Mouse (Mus musculus) liver, embryonic 14.5 days (tissue): Measurements from ENCODE around the gene Dock9. TPM values are rescaled to one million over a fixed set of nuclear protein-coding genes. Genes with fewer than 3 reads are reported as not detected.

Experiments used
- ATAC-seq: fragments of 200-750 bp; cut with Nextera tagmentation; 2 replicates; pipeline ENCODE4 v1.8.0; 2017; ENCODE audit warnings: moderate number of reproducible peaks, mild to moderate bottlenecking, moderate library complexity; ENCODE audit not compliant: insufficient read depth
- DNase-seq, 3 experiments: peaks; one replicate each; pipeline ENCODE4 v3.0.0-alpha.2; 2012 to 2013; ENCODE audit warnings: low read depth in 3 of 3, low spot score in 3 of 3
- H3K27ac ChIP-seq: fragments of 300-500 bp; sonication (generic); 2 replicates; pipeline ENCODE4 v1.5.1; 2014; ENCODE audit warnings: moderate library complexity, mild to moderate bottlenecking, control low read depth, inconsistent platforms
- H3K27me3 ChIP-seq: fragments of 300-500 bp; sonication (generic); 2 replicates; pipeline ENCODE4 v1.6.1; 2014; ENCODE audit warnings: mild to moderate bottlenecking, low read length, moderate library complexity; ENCODE audit not compliant: control insufficient read depth, insufficient read depth
- H3K36me3 ChIP-seq: fragments of 300-500 bp; sonication (generic); replicated peaks from 2 replicates; pipeline ENCODE4 v1.6.1; 2014; ENCODE audit warnings: low read depth; ENCODE audit not compliant: control insufficient read depth, insufficient read depth
- H3K4me1 ChIP-seq, 2 experiments: fragments of 200-500 bp in 1 of 2; fragments of 300-500 bp in 1 of 2; sonication (generic) in 1 of 2; replicated peaks; 2 replicates each; pipeline ENCODE4 v1.6.1; 2012 to 2014; ENCODE audit warnings: antibody characterized with exemption in 1 of 2, inconsistent platforms in 1 of 2, low read length in 1 of 2; ENCODE audit not compliant: control insufficient read depth in 2 of 2, insufficient read depth in 2 of 2
- H3K4me2 ChIP-seq: fragments of 300-500 bp; sonication (generic); 2 replicates; pipeline ENCODE4 v1.6.1; 2014; ENCODE audit warnings: low read depth, mild to moderate bottlenecking, control low read depth, moderate library complexity
- H3K4me3 ChIP-seq, 2 experiments: fragments of 200-500 bp in 1 of 2; fragments of 300-500 bp in 1 of 2; sonication (generic) in 1 of 2; 2 replicates each; pipeline ENCODE4 v1.5.1; 2012 to 2014; ENCODE audit warnings: low read depth in 2 of 2, low read length in 2 of 2, mild to moderate bottlenecking in 2 of 2, control low read depth in 1 of 2, inconsistent platforms in 1 of 2, moderate library complexity in 1 of 2; ENCODE audit not compliant: insufficient read depth in 1 of 2
- H3K9ac ChIP-seq: fragments of 300-500 bp; sonication (generic); replicated peaks from 2 replicates; pipeline ENCODE4 v1.6.1; 2014; ENCODE audit warnings: mild to moderate bottlenecking, control low read depth, moderate library complexity
- H3K9me3 ChIP-seq: fragments of 300-500 bp; sonication (generic); 2 replicates; pipeline ENCODE4 v1.6.1; 2016; ENCODE audit warnings: low read length, mixed read lengths; ENCODE audit not compliant: control insufficient read depth
- CTCF ChIP-seq: IDR thresholded peaks from 2 replicates; pipeline ENCODE4 v1.5.1; 2016; ENCODE audit warnings: antibody characterized with exemption, low read depth, control low read depth
- EP300 ChIP-seq: IDR thresholded peaks from 2 replicates; pipeline ENCODE4 v1.6.1; 2016; ENCODE audit warnings: antibody characterized with exemption, low read depth
- WGBS: fragments of 180-500 bp; shearing (Covaris S2); extraction: QIAGEN DNeasy Blood & Tissue Kit; methylation state at CpG from one replicate; pipeline ENCODE4 v1.1.7; 2014; ENCODE audit not compliant: insufficient replicate concordance; 5-methylcytosine and 5-hydroxymethylcytosine counted together
- polyA plus RNA-seq, 2 experiments: library from polyadenylated mRNA; depleted of rRNA in 1 of 2; stranded (reverse) in 1 of 2; unstranded in 1 of 2; fragments of >200 nt; fragmentation: Nextera tagmentation in 1 of 2; extraction: Ambion mirVana in 1 of 2; gene quantifications; 2 replicates each; pipeline versions ENCODE4 v1.2.1 to v1.2.3; 2012 to 2014

Dock9 gene
- polyA plus RNA-seq, 2 experiments, result 1.2 to 1.8 TPM

- Histone ChIP-seq H3K4me1 (no peaks in the 10 kb centered on the region; a peak in 1 of 4 replicates), H3K27ac (no peak overlapping the region), H3K9me3 (no peaks in the 10 kb centered on the region), H3K4me2 (no peak overlapping the region), H3K9ac (no peak overlapping the region), H3K4me3 (no peak overlapping the region), H3K27me3 (no peaks in the 10 kb centered on the region), H3K36me3 (no peaks in the 10 kb centered on the region)
- ATAC-seq (no peak), DNase-seq (no peak)
- TF ChIP-seq EP300, result no peak
- TF ChIP-seq CTCF, result no peak
- 63% methylated on average over 4 of the region's 4 CpGs for WGBS
Observed at GRCm38 (mm10) chr14:121829816-121830442, 32.3 kb upstream of the Dock9 start.

GRCm38 (mm10) chr14:121827091-121827490 is 29.5 kb upstream of the Dock9 start:
- TF ChIP-seq EP300 (no peak), CTCF (no peak)
- WGBS, result 56% methylated on average over 7 of the region's 7 CpGs
- Histone ChIP-seq H3K4me1 (peaks cover 0 to 5% of the 10 kb centered on the region in 2 experiments; a peak in 2 of 4 replicates), H3K36me3 (no peaks in the 10 kb centered on the region), H3K4me2 (no peak overlapping the region), H3K27ac (no peak overlapping the region), H3K9me3 (no peaks in the 10 kb centered on the region), H3K27me3 (no peaks in the 10 kb centered on the region), H3K9ac (no peak overlapping the region), H3K4me3 (no peak overlapping the region)
- ATAC-seq (no peak), DNase-seq (no peak)

DNA sequence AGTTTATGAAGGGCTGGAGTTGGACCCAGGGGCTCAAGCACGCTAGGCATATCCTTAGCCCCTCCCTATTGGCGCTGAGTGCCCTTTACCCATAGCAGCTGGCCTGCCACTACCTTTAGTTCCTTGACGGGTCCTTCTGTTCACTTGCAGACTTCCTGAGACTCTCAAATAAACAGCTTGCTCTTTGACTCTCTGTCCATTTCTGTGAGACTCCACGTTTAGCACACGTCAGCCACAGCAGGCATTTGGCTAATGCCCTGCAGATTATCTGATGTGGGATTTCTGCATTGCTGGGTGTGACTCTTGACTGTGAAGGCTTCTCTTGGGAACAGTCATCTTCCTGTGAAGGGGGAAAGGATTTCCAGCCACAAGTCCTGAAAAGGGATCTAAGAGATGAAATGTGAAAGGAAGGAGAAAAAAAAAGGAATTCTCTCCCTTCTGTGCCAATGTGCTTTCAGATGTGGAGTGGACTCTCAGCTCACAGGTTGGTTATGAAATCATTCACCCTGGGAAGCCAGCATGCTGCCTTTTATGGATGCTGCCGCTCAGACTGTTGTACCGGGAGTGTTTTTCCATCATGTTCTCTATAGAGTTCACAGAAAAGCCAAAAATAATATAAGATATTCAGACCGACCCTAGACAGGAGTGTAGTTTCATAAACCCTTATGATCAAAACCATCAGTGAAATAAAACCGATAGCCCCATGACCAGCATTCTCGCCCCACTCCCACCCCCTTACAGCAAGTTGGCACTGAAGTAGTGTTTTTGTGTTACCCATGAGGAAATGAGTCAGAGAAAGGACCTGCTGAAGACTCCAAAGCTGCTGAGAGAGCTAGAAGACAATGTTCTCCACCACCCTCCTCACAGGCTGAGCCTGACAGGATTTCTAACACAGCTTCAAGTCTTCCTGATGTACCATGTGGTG is 28.1 kb upstream of the Dock9 start:
- TF ChIP-seq EP300 (no peak), CTCF (no peak)
- DNase-seq, result no peak
- no peaks in the 10 kb centered on the region for H3K36me3 ChIP-seq
- no peak overlapping the region for H3K4me3 ChIP-seq
- no peaks in the 10 kb centered on the region for H3K27me3 ChIP-seq
- no peak for ATAC-seq
- H3K9me3 ChIP-seq, result no peaks in the 10 kb centered on the region
- peaks cover 0 to 5% of the 10 kb centered on the region in 2 experiments; a peak in 2 of 4 replicates for H3K4me1 ChIP-seq
- 49% methylated on average over 10 of the region's 10 CpGs for WGBS
- no peak overlapping the region for H3K9ac ChIP-seq
- no peak overlapping the region for H3K27ac ChIP-seq
- H3K4me2 ChIP-seq, result no peak overlapping the region

DNA sequence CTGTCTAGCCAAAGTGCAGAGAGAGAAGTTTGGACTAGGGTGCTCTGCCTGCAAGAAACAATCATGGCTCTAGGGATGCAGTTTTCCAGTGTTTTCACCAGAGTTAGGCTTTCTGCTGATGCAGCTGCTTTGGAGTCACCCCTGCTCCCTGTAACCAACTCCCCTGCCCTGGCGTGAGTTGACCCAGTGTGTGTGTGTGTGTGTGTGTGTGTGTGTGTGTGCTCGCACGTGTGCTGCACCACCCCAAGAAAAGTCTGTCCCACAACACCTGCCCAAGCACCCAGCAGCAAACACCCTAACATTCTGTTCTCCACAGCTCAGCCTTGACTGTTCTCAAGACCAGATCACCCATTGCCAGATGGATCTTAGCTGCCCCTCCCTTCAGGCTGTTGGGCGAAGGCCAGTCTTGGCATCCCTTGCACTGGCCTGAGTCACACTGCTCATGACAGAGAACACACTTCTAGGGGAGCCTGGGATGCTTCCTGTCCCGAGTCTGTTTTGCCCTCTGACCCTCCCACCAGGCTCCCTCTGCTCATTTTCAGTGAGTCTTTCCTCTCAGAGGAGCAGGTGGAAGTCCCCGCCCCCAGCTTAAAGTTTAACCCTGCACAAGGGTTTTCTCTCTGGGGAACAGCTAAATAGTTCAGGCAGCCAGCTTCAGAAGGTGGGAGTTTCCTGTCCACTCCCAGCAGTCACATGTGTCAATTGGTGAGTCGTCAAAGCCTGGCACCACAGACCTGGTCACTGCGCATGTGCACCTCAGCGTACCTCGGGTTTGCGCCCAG is 26.9 kb upstream of the Dock9 start:
- Histone ChIP-seq H3K4me3 (no peak overlapping the region), H3K9ac (no peak overlapping the region), H3K4me2 (no peak overlapping the region), H3K9me3 (no peaks in the 10 kb centered on the region), H3K27me3 (no peaks in the 10 kb centered on the region), H3K36me3 (no peaks in the 10 kb centered on the region), H3K4me1 (peaks cover 0 to 5% of the 10 kb centered on the region in 2 experiments; a peak in 2 of 4 replicates), H3K27ac (no peak overlapping the region)
- ATAC-seq (peak; percentile 57), DNase-seq (peak in 1 of 3 experiments; percentile 29)
- WGBS, result 57% methylated on average over 11 of the region's 11 CpGs
- TF ChIP-seq CTCF, result no peak
